Mouse (Mus musculus): Measurements from ENCODE around the gene Abca4. TPM values are rescaled to one million over a fixed set of nuclear protein-coding genes. Genes with fewer than 3 reads are reported as not detected.
"Not testable (repeated sequence)": the region's sequence is repeated elsewhere in the genome, so short reads cannot be mapped to it uniquely, and the experiment has no call there.

The Abca4 gene
- total RNA-seq, 1 experiment from 2014 or later: 3.5 TPM

DNA sequence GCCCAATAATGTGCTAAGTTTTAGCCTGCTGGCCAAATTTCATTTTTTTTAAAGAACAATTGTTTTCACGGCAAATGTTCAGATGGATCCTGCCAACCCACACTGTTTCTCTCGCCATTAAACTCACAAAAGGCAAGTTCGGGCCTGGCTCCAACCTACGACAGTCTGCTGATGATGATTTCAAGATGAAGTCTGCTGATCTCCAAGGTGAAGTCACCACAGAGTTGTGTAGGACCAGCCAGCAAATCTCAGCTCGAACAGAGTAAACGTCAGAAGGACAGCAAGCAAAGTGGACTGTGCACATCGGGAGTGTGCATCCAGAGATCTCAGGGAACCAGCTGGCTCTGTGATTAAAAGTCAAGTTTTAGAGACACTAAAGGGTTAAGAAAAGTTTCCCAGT lies 166.6 kb downstream of the Abca4 start:
- DNase-seq: no peak

DNA sequence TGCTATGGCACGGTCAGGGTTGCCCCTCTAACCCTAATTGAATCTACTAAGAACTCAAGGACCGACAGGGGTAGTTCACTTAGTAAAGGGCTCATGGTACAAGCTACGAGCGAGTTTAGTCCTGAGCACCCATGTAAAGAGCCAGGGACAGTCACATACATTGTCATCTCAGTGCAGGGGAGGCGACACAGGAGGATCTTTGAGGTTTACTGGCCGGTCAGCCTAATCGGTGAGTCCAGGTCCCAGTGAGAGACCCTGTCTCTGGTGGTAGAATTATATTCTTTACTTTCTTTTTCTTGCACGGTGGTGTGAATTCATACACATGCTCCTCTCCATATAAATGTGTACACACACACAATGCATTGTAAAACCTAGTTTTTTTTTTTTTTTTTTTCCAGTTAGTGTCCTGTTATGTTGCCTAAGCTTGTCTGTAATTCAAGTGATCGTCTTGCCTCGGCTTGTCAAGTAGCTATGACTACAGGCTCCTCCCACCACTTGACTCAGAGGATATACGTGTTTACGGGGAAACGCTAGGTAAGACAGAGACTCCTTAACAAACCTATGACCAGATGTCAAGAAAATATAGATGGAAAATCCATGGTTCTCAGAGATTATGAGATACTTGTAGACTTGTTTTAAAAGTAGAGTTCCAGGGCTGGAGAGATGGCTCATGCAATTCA lies 167.3 kb downstream of the Abca4 start:
- DNase-seq: no peak

DNA sequence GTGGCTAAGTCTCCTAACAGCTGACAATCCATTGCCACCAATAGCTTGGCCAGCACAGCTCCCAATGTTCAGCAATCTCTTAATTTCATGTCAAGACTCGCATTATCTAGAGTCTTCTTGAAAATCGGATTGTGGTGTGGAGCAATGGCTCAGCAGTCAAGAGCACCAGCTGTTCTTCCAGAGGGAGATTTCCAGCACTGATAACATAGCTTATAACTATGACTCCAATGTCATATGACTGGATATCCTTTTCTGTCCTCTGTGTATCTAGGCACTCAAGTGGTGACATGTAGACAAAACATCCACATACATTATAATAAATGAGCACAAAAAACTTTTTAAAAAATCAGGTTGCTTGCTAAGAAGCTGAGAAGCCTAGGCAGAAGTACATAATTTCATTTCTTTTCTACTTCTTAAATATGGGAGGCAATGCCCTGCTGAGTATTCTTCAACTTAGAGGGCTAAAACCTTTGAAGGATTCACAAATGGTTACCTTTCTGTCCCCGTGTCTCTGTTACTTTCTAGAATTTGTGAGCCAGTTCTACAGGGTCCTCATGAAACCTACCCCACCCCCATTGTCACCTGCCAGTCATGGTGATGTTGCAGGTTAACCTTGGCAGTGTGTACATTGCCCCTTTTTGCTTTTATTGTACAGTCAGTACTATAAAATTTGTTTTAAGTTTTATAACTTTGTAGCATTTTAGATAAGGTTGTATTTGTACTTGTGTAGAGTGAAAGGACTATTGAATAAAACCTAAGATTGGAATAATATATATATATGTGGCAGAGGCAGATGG lies 177.2 kb downstream of the Abca4 start:
- no peak for DNase-seq

DNA sequence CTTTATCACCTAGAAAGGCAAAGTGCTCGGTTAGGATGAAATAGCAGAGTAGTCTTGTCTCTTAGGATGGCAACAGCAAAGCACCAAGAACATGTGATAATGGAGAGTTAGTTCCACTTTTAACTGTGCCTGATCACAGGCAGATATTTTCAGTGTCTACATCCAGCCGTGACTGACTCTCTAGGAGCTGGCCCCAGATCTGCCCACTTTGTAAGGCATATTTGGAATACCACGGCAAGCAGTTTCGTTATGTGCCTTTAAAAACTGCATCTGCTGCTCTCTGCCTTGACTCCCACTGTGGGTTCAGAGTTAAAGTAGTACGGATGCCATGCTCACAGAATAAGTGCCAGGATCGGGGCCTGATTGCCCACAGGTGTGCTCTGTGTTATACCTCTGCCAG lies 182.7 kb downstream of the Abca4 start:
- not testable (repeated sequence) for DNase-seq

Other genes starting within 250 kb of the Abca4 start
- gene Abcd3, start 229.1 kb upstream of the Abca4 start, total RNA-seq (2021): 137 and 169 TPM in 2 replicates
- gene Arhgap29, start 91.9 kb upstream of the Abca4 start, total RNA-seq (2021): 82.6 and 83.4 TPM in 2 replicates
- gene Gclm, start 201.1 kb downstream of the Abca4 start, total RNA-seq (2021): 60.8 and 92.3 TPM in 2 replicates
- 42.9 and 44.7 TPM in 2 replicates for gene Dnttip2, start 229.9 kb downstream of the Abca4 start, total RNA-seq (2021)
- 51.4 and 55.5 TPM in 2 replicates for gene Bcar3, start 249.7 kb downstream of the Abca4 start, total RNA-seq (2021)